Mouse (Mus musculus) MEL (cell line): ENCODE measurements around the gene Foxn4.

Experiments used
- CHD1 ChIP-seq: IDR thresholded peaks from 2 replicates; pipeline ENCODE4 v1.6.1; 2012; ENCODE audit warnings: low read depth, mild to moderate bottlenecking, inconsistent platforms, low read length, improper control_type of control experiment
- CHD2 ChIP-seq: IDR thresholded peaks from 2 replicates; pipeline ENCODE4 v1.6.1; 2011; ENCODE audit warnings: low read length, improper control_type of control experiment
- CTCF ChIP-seq, 3 experiments: IDR thresholded peaks in 2 of 3; conservative IDR thresholded peaks in 1 of 3; 2 replicates each; pipeline ENCODE4 v1.5.1; 2011 to 2012; ENCODE audit warnings: low read length in 3 of 3, low read depth in 2 of 3, mild to moderate bottlenecking in 2 of 3, improper control_type of control experiment in 1 of 3, inconsistent platforms in 1 of 3, mixed read lengths in 1 of 3, moderate library complexity in 1 of 3; ENCODE audit not compliant: control insufficient read depth in 1 of 3, insufficient read depth in 1 of 3, poor library complexity in 1 of 3, severe bottlenecking in 1 of 3
- EP300 ChIP-seq, 2 experiments: IDR thresholded peaks; 2 replicates each; pipeline ENCODE4 v1.6.1; 2011; ENCODE audit warnings: improper control_type of control experiment in 2 of 2, low read length in 2 of 2, low read depth in 1 of 2, mild to moderate bottlenecking in 1 of 2
- GATA1 ChIP-seq: IDR thresholded peaks from 2 replicates; pipeline ENCODE4 v1.6.1; 2011; ENCODE audit warnings: low read depth, low read length, improper control_type of control experiment
- MAX ChIP-seq: IDR thresholded peaks from 2 replicates; pipeline ENCODE4 v1.6.1; 2011; ENCODE audit warnings: low read length, improper control_type of control experiment
- MYC ChIP-seq: IDR thresholded peaks from 2 replicates; pipeline ENCODE4 v1.6.1; 2011; ENCODE audit warnings: low read depth, mild to moderate bottlenecking, low read length, improper control_type of control experiment, moderate library complexity
- NELFE ChIP-seq: IDR thresholded peaks from 2 replicates; pipeline ENCODE4 v1.6.1; 2011; ENCODE audit warnings: low read depth, low read length, improper control_type of control experiment
- POLR2A ChIP-seq, 2 experiments: IDR thresholded peaks; 2 replicates each; pipeline ENCODE4 v1.6.1; 2011 to 2012; ENCODE audit warnings: low read length in 2 of 2, mild to moderate bottlenecking in 2 of 2, control low read depth in 1 of 2, improper control_type of control experiment in 1 of 2, low read depth in 1 of 2, moderate library complexity in 1 of 2; ENCODE audit not compliant: control insufficient read depth in 1 of 2, insufficient read depth in 1 of 2, poor library complexity in 1 of 2
- SMC3 ChIP-seq: IDR thresholded peaks from 2 replicates; pipeline ENCODE4 v1.6.1; 2011; ENCODE audit warnings: low read depth, low read length, improper control_type of control experiment
- USF1 ChIP-seq: IDR thresholded peaks from 2 replicates; pipeline ENCODE4 v1.6.1; 2014; ENCODE audit warnings: low read depth, mild to moderate bottlenecking, inconsistent platforms, low read length, improper control_type of control experiment, moderate library complexity
- ZC3H11A ChIP-seq: IDR thresholded peaks from 2 replicates; pipeline ENCODE4 v1.6.1; 2012; ENCODE audit warnings: low read depth, mild to moderate bottlenecking, inconsistent platforms, low read length, improper control_type of control experiment
- ZKSCAN1 ChIP-seq: IDR thresholded peaks from 2 replicates; pipeline ENCODE4 v1.6.1; 2012; ENCODE audit warnings: low read depth, mild to moderate bottlenecking, inconsistent platforms, low read length, improper control_type of control experiment, moderate library complexity
- ZMIZ1 ChIP-seq: IDR thresholded peaks from 2 replicates; pipeline ENCODE4 v1.6.1; 2012; ENCODE audit warnings: low read depth, mild to moderate bottlenecking, inconsistent platforms, low read length, improper control_type of control experiment, moderate library complexity

GRCm38 (mm10) chr5:114323105-114323790 is 49.6 kb upstream of the Foxn4 start:
- TF ChIP-seq SMC3 = no peak
- TF ChIP-seq CHD2 = no peak
- TF ChIP-seq ZMIZ1 = no peak
- TF ChIP-seq CHD1 = no peak
- no peak for TF ChIP-seq POLR2A (IDR thresholded peaks at IDR 0.05; ENCODE audit: control insufficient read depth in 1 of 2, insufficient read depth in 1 of 2, low read depth in 1 of 2, low read length in 2 of 2, poor library complexity in 1 of 2)
- no peak for TF ChIP-seq ZKSCAN1
- no peak for TF ChIP-seq ZC3H11A
- TF ChIP-seq USF1 = no peak
- no peak for TF ChIP-seq GATA1
- no peak for TF ChIP-seq CTCF (IDR thresholded peaks at IDR 0.05 in 2 of 3, conservative IDR thresholded peaks at IDR 0.05 in 1 of 3; ENCODE audit: control insufficient read depth in 1 of 3, insufficient read depth in 1 of 3, low read depth in 2 of 3, low read length in 3 of 3, poor library complexity in 1 of 3, severe bottlenecking in 1 of 3)
- no peak for TF ChIP-seq MAX
- TF ChIP-seq MYC = no peak
- no peak for TF ChIP-seq EP300 (IDR thresholded peaks at IDR 0.05; ENCODE audit: low read depth in 1 of 2, low read length in 2 of 2)
- no peak for TF ChIP-seq NELFE
